Mouse (Mus musculus) neural tube, embryonic 15.5 days (tissue): ENCODE results near the gene Lrrc8d. TPM values are rescaled to one million over a fixed set of nuclear protein-coding genes. Genes with fewer than 3 reads are reported as not detected.

Experiments
- ATAC-seq: fragments of 200-750 bp; cut with Nextera tagmentation; 2 replicates; pipeline ENCODE4 v1.8.0; 2017; ENCODE audit warnings: mild to moderate bottlenecking, moderate TSS enrichment, moderate library complexity; ENCODE audit not compliant: low FRiP score
- H3K27ac ChIP-seq: fragments of 300-500 bp; sonication (generic); replicated peaks from 2 replicates; pipeline ENCODE4 v1.5.1; 2015; ENCODE audit warnings: mild to moderate bottlenecking, inconsistent platforms
- H3K27me3 ChIP-seq: fragments of 300-500 bp; sonication (generic); replicated peaks from 2 replicates; pipeline ENCODE4 v1.6.1; 2015; ENCODE audit warnings: inconsistent platforms
- H3K36me3 ChIP-seq: fragments of 300-500 bp; sonication (generic); 2 replicates; pipeline ENCODE4 v1.6.1; 2015; ENCODE audit warnings: inconsistent platforms
- H3K4me1 ChIP-seq: fragments of 300-500 bp; sonication (generic); 2 replicates; pipeline ENCODE4 v1.6.1; 2015; ENCODE audit warnings: inconsistent platforms
- H3K4me2 ChIP-seq: fragments of 300-500 bp; sonication (generic); 2 replicates; pipeline ENCODE4 v1.6.1; 2015; ENCODE audit warnings: inconsistent platforms, mild to moderate bottlenecking, moderate library complexity
- H3K4me3 ChIP-seq: fragments of 300-500 bp; sonication (generic); replicated peaks from 2 replicates; pipeline ENCODE4 v1.5.1; 2015; ENCODE audit warnings: mild to moderate bottlenecking, inconsistent platforms
- H3K9ac ChIP-seq: fragments of 300-500 bp; sonication (generic); replicated peaks from 2 replicates; pipeline ENCODE4 v1.6.1; 2015; ENCODE audit warnings: mild to moderate bottlenecking, inconsistent platforms
- H3K9me3 ChIP-seq: fragments of 300-500 bp; sonication (generic); replicated peaks from 2 replicates; pipeline ENCODE4 v1.6.1; 2016; ENCODE audit warnings: inconsistent platforms
- WGBS: fragments of 180-500 bp; shearing (Covaris S2); methylation state at CpG from one replicate; pipeline ENCODE4 v1.1.7; 2015; ENCODE audit warnings: mixed read lengths; 5-methylcytosine and 5-hydroxymethylcytosine counted together
- polyA plus RNA-seq: library from polyadenylated mRNA; unstranded; fragments of >200 nt; fragmentation: Nextera tagmentation; extraction: Ambion mirVana; gene quantifications from 2 replicates; pipeline ENCODE4 v1.2.1, GENCODE M21; 2015

The Lrrc8d gene
- polyA plus RNA-seq = 28.6 and 29.4 TPM in 2 replicates

GRCm38 (mm10) chr5:105699141-105700069 is at the start of gene Lrrc8d:
TSS of gene Lrrc8d (plus strand) at chr5:105699969.
- no peaks in the 10 kb centered on the region for H3K27me3 ChIP-seq
- no peaks in the 10 kb centered on the region for H3K9me3 ChIP-seq
- peaks cover 46% of the 10 kb centered on the region for H3K4me1 ChIP-seq
- peak within 1 kb of the TSS; percentile 77 for H3K4me2 ChIP-seq
- H3K27ac ChIP-seq = peak within 1 kb of the TSS; percentile 91
- ATAC-seq = peak; percentile 95
- H3K36me3 ChIP-seq = no peaks in the 10 kb centered on the region
- H3K4me3 ChIP-seq = peak within 1 kb of the TSS; percentile 67
- H3K9ac ChIP-seq = peak within 1 kb of the TSS; percentile 85
- under 1% methylated on average over 60 of the region's 60 CpGs for WGBS

GRCm38 (mm10) chr5:105650728-105651479 is 48.9 kb upstream of the Lrrc8d start:
- H3K4me2 ChIP-seq = no peak overlapping the region
- no peak overlapping the region for H3K27ac ChIP-seq
- ATAC-seq = no peak
- 92% methylated on average over 8 of the region's 8 CpGs for WGBS
- no peaks in the 10 kb centered on the region for H3K9me3 ChIP-seq
- peaks cover 4% of the 10 kb centered on the region for H3K4me1 ChIP-seq
- no peak overlapping the region for H3K9ac ChIP-seq
- no peaks in the 10 kb centered on the region for H3K27me3 ChIP-seq
- H3K36me3 ChIP-seq = no peaks in the 10 kb centered on the region
- no peak overlapping the region for H3K4me3 ChIP-seq

DNA sequence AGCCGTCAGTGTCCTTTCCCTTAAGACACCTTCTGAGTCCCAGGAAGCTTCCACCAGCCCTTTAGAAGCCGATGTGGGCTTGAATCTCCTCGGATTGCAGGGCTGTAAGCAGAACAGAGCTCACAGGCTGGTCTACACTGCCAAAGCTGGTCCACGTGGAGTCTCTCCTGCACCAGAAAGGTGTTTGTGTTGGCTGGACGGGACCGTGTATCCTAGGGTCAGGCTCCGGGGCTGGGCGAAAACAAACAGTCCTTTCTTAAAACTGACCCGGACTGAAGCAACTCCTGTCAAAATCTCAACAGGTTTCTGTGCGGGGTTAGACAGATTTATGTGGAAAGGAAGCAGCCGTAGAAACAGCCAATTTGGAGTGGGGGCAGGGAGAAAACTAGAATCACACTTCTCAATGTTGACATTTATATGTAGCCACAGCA is 48.2 kb upstream of the Lrrc8d start:
- no peak overlapping the region for H3K27ac ChIP-seq
- H3K9me3 ChIP-seq = no peaks in the 10 kb centered on the region
- H3K4me1 ChIP-seq = peaks cover 4% of the 10 kb centered on the region
- H3K36me3 ChIP-seq = no peaks in the 10 kb centered on the region
- H3K4me3 ChIP-seq = no peak overlapping the region
- 66% methylated on average over 11 of the region's 11 CpGs for WGBS
- no peaks in the 10 kb centered on the region for H3K27me3 ChIP-seq
- H3K4me2 ChIP-seq = no peak overlapping the region
- H3K9ac ChIP-seq = no peak overlapping the region
- no peak for ATAC-seq

DNA sequence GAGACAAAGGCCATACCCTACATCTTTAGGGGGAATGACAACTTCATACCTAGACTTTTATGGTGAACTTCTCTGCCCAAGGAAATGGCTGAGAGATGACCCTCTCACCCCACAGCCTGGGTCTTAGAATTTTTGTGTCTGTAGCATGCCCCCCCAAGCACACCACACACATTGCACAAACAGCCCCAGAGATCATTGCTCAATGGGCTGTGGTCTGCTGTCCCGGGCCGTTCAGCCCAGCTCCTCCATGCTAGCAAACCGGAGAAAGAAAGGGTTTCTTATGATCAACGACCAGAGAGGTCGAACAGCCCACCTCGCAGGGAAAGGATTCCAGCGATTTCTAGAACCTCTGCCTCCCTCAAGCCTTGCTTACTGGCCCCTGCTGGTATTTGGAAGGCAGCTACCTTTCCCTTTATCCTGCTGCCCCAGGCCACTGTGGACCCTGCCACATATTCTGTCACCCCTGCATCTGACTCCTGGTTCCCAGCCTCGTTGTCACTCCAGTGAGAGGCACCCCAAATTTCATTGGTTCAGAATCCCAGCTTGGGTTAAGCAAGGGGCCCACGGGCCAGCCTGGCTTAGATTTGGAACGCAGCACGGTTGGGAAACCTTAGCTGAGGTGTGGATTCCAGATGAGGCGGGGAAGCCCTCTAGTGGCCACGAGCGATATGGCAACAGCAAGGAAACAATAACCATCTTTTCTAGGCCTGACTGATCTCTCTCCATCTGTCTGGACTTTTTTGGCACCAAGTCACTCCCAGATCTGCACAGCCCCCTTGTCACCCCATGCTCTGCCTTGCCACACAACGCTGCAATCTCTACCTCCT is 45.3 kb upstream of the Lrrc8d start:
- no peaks in the 10 kb centered on the region for H3K27me3 ChIP-seq
- ATAC-seq = peak; percentile 87
- peaks cover 4% of the 10 kb centered on the region for H3K4me1 ChIP-seq
- H3K4me3 ChIP-seq = no peak overlapping the region
- no peaks in the 10 kb centered on the region for H3K9me3 ChIP-seq
- 0 out of 2 replicates have a peak overlapping the region, but pooled peaks have one; percentile 29 for H3K9ac ChIP-seq
- H3K4me2 ChIP-seq = peak overlapping the region; percentile 36
- WGBS = 27% methylated on average over 15 of the region's 15 CpGs
- H3K27ac ChIP-seq = no peak overlapping the region
- H3K36me3 ChIP-seq = no peaks in the 10 kb centered on the region

- no peaks in the 10 kb centered on the region for H3K9me3 ChIP-seq
- no peak overlapping the region for H3K9ac ChIP-seq
- peaks cover 4% of the 10 kb centered on the region for H3K4me1 ChIP-seq
- WGBS = 78% methylated on average over 12 of the region's 12 CpGs
- no peak overlapping the region for H3K4me2 ChIP-seq
- H3K27ac ChIP-seq = no peak overlapping the region
- no peaks in the 10 kb centered on the region for H3K27me3 ChIP-seq
- no peak overlapping the region for H3K4me3 ChIP-seq
- no peaks in the 10 kb centered on the region for H3K36me3 ChIP-seq
- ATAC-seq = peak; percentile 73
Measured at GRCm38 (mm10) chr5:105655100-105655734, 44.6 kb upstream of the Lrrc8d start.

DNA sequence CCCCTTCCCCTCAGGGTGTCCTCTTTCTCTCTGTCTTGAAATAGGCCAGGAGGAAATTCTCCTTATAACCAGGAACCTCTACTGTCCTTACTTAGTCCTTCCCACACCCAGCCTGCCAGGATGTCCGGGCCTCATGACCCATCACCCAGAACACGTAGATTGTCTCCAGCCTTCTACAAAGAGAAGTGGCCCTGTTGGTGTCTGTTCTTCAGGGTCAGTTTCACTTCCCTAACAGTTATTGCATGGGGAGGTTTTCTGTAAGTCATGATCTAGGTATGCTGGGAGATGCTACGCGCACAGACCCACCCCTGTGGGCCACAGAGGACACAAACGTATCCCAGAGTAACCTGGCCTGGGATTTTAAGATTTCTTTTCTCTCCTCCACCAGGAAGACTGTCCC is 37.9 kb upstream of the Lrrc8d start:
- Histone ChIP-seq H3K4me2 (no peak overlapping the region), H3K36me3 (no peaks in the 10 kb centered on the region), H3K4me1 (no peaks in the 10 kb centered on the region), H3K27ac (no peak overlapping the region), H3K4me3 (no peak overlapping the region), H3K9ac (no peak overlapping the region), H3K27me3 (no peaks in the 10 kb centered on the region), H3K9me3 (no peaks in the 10 kb centered on the region)
- 92% methylated on average over 5 of the region's 5 CpGs for WGBS
- ATAC-seq = no peak

- no peaks in the 10 kb centered on the region for H3K4me1 ChIP-seq
- no peak for ATAC-seq
- H3K9me3 ChIP-seq = no peaks in the 10 kb centered on the region
- no peak overlapping the region for H3K4me3 ChIP-seq
- H3K27ac ChIP-seq = no peak overlapping the region
- no peak overlapping the region for H3K9ac ChIP-seq
- no peaks in the 10 kb centered on the region for H3K27me3 ChIP-seq
- no peaks in the 10 kb centered on the region for H3K36me3 ChIP-seq
- no peak overlapping the region for H3K4me2 ChIP-seq
- 95% methylated on average over 5 of the region's 5 CpGs for WGBS
Measured at GRCm38 (mm10) chr5:105666930-105667329, 32.8 kb upstream of the Lrrc8d start.

DNA sequence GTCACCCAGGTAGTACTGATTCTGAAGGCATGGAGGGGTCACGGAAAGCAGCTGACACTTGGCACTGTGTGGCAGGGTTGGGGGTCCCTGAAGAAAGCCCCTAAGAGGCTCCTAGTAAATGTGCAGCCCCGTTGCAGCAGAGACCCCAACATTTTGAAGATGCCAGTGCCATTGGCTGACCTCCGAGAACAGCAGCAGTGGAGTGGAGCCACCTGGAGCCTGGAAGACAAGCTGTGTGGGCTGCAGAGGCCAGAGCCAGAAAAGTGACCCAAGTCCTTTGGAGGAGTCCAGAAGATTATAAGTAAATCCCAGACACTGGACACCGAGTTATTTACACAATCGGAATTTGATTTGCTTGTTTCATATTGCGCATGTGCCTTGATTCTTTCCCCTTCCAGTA is 32.4 kb upstream of the Lrrc8d start:
- H3K27me3 ChIP-seq = no peaks in the 10 kb centered on the region
- ATAC-seq = no peak
- no peaks in the 10 kb centered on the region for H3K4me1 ChIP-seq
- H3K4me3 ChIP-seq = no peak overlapping the region
- H3K27ac ChIP-seq = no peak overlapping the region
- H3K9me3 ChIP-seq = no peaks in the 10 kb centered on the region
- H3K9ac ChIP-seq = no peak overlapping the region
- H3K36me3 ChIP-seq = no peaks in the 10 kb centered on the region
- 95% methylated on average over 6 of the region's 6 CpGs for WGBS
- H3K4me2 ChIP-seq = no peak overlapping the region

- WGBS = 96% methylated on average over 2 of the region's 2 CpGs
- no peak for ATAC-seq
Measured at GRCm38 (mm10) chr5:105669086-105669485, 30.7 kb upstream of the Lrrc8d start.

DNA sequence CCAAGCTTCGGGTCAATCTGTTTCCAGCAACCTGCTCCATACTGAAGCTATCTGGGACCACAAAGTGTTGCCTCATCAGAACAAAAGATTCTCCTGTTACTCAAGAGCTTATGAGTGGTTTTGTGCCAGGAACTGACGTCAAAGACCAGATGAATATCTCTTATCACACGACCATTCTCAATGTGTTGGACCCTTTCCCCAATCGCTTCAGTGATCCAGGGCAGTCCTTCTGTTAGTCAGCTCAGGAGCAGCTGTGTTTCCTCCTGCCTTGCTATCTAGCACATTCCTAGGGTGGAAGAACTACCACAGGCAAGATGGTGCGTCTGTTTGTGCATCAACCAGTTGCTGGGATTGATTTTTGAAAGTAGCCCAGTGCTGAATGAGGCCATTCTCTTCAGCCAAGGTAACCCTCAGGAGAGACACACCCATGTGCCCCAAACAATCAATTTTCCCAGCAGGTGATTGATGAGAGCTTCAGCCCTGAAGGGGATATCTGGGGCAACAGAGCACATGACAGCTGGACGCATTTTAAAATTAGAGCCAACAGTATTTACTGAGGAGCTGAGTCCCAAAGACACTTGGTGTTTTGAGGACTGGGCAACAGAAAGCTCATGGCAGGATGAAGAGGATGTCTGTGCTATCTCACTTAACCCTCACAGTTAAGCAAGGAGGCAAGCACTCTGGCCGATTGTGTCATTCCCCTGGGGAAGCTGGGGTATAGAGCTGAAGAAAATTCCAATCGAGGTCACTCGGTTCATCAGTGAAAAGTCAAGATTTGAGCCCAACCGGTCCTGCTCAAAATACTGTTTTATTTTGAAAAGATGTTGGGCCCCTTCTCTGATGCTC is 30.0 kb upstream of the Lrrc8d start:
- Histone ChIP-seq H3K9ac (no peak overlapping the region), H3K4me1 (no peaks in the 10 kb centered on the region), H3K9me3 (no peaks in the 10 kb centered on the region), H3K36me3 (no peaks in the 10 kb centered on the region), H3K4me3 (no peak overlapping the region), H3K4me2 (no peak overlapping the region), H3K27ac (no peak overlapping the region), H3K27me3 (no peaks in the 10 kb centered on the region)
- no peak for ATAC-seq
- WGBS = 82% methylated on average over 10 of the region's 10 CpGs

More at GRCm38 (mm10) chr5:105669086-105669485, 30.7 kb upstream of the Lrrc8d start:
- Histone ChIP-seq H3K36me3 (no peaks in the 10 kb centered on the region), H3K4me1 (no peaks in the 10 kb centered on the region), H3K9me3 (no peaks in the 10 kb centered on the region), H3K27me3 (no peaks in the 10 kb centered on the region), H3K9ac (no peak overlapping the region), H3K27ac (no peak overlapping the region), H3K4me3 (no peak overlapping the region), H3K4me2 (no peak overlapping the region)
